ENCODE assay signal across 13 mouse cellular contexts in genomic region chr9:25870260-25870659, GRCm38 (mm10).
"Had no signal": no experiment of that assay in that cellular context is flagged by ENCODE, and none has a peak within 500 bp of the region (broad histone marks: within the 10 kb centered on the region; RNA-seq: fewer than 3 reads in every experiment).

No protein-coding gene starts in this region.

- H3K4me1 ChIP-seq: limb, embryonic 10.5 days; liver, embryonic 12.5 days; midbrain, embryonic 12.5 days; neural tube, embryonic 13.5 days had no signal

- H3K27me3 ChIP-seq: liver, embryonic 12.5 days; midbrain, embryonic 12.5 days; neural tube, embryonic 13.5 days had no signal

- H3K9me3 ChIP-seq: limb, embryonic 10.5 days; liver, embryonic 12.5 days; midbrain, embryonic 12.5 days; neural tube, embryonic 13.5 days had no signal

- ATAC-seq: liver, embryonic 12.5 days had no signal

- H3K36me3 ChIP-seq: limb, embryonic 10.5 days; liver, embryonic 12.5 days; midbrain, embryonic 12.5 days; neural tube, embryonic 13.5 days had no signal

- DNase-seq: kidney, postnatal 10 days; kidney, postnatal 4 days; lung, embryonic 14.5 days; lung, postnatal 10 days; lung, postnatal 4 days; right cerebral cortex, adult 18-20 months; right cerebral cortex, postnatal 25 days; thymus, postnatal 36 days had no signal

- H3K27ac ChIP-seq: left cerebral cortex, adult 2 months; limb, embryonic 10.5 days; liver, embryonic 12.5 days; midbrain, embryonic 12.5 days; neural tube, embryonic 13.5 days had no signal

- H3K4me3 ChIP-seq: left cerebral cortex, adult 2 months; limb, embryonic 10.5 days; liver, embryonic 12.5 days; midbrain, embryonic 12.5 days; neural tube, embryonic 13.5 days had no signal

- H3K9ac ChIP-seq: liver, embryonic 12.5 days; lung, embryonic 14.5 days; midbrain, embryonic 12.5 days; neural tube, embryonic 13.5 days had no signal

- H3K4me2 ChIP-seq: liver, embryonic 12.5 days; lung, embryonic 14.5 days; midbrain, embryonic 12.5 days; neural tube, embryonic 13.5 days had no signal
